Comparison of ENCODE assay signal across 8 mouse cellular contexts in genomic region chr4:134516981-134517380, GRCm38 (mm10). TPM values are rescaled to one million over a fixed set of nuclear protein-coding genes. Genes with fewer than 3 reads are reported as not detected.
DNase-seq lines count a peak whose midpoint lies in the region; ATAC-seq lines count a peak whose summit lies in the region.

No protein-coding gene starts in this region.

- no peak overlapping the region for H3K4me3 ChIP-seq in heart, embryonic 15.5 days
- no peak overlapping the region for H3K4me3 ChIP-seq in stomach, embryonic 16.5 days (replicated peaks; ENCODE audit: low read length)

- 21% methylated on average over 8 of the region's 8 CpGs for WGBS in heart, embryonic 15.5 days
- 61% methylated on average over 8 of the region's 8 CpGs for WGBS in stomach, embryonic 16.5 days

- H3K4me1 ChIP-seq in heart, embryonic 15.5 days (replicated peaks) = peaks cover 44% of the 10 kb centered on the region
- H3K4me1 ChIP-seq in stomach, embryonic 16.5 days (ENCODE audit: control insufficient read depth, insufficient read depth, low read length) = peaks cover 15% of the 10 kb centered on the region

- H3K27me3 ChIP-seq in heart, embryonic 15.5 days = no peaks in the 10 kb centered on the region
- no peaks in the 10 kb centered on the region for H3K27me3 ChIP-seq in stomach, embryonic 16.5 days (ENCODE audit: control insufficient read depth, insufficient read depth, low read length)

- H3K36me3 ChIP-seq in heart, embryonic 15.5 days = no peaks in the 10 kb centered on the region; the same call in 1 of the 2 replicates
- peaks cover 4% of the 10 kb centered on the region; the same call in 1 of the 2 replicates for H3K36me3 ChIP-seq in stomach, embryonic 16.5 days (ENCODE audit: control insufficient read depth, insufficient read depth, low read length)

- H3K4me2 ChIP-seq in heart, embryonic 15.5 days = peak overlapping the region; percentile 37
- H3K4me2 ChIP-seq in stomach, embryonic 16.5 days (ENCODE audit: low read depth, low read length) = no peak overlapping the region; the same call in 1 of the 2 replicates

- peak overlapping the region; percentile 97 for H3K27ac ChIP-seq in heart, embryonic 15.5 days
- H3K27ac ChIP-seq in stomach, embryonic 16.5 days (ENCODE audit: low read length) = peak overlapping the region; percentile 83

- H3K9me3 ChIP-seq in heart, embryonic 15.5 days (replicated peaks) = no peaks in the 10 kb centered on the region
- no peaks in the 10 kb centered on the region for H3K9me3 ChIP-seq in stomach, embryonic 16.5 days (replicated peaks; ENCODE audit: control insufficient read depth, low read length)

- peak; percentile 68 for DNase-seq in gastrocnemius, adult 18-20 months (ENCODE audit: low spot score)
- DNase-seq in gastrocnemius, postnatal 10 days = no peak
- peak; percentile 73 for DNase-seq in right cerebral cortex, adult 18-20 months
- DNase-seq in right cerebral cortex, postnatal 14 days = no peak
- no peak for DNase-seq in thymus, postnatal 14 days

- ATAC-seq in heart, embryonic 15.5 days (replicated peaks; ENCODE audit: insufficient number of reproducible peaks, insufficient read depth, low FRiP score, low read depth) = peak; percentile 85
- ATAC-seq in stomach, embryonic 16.5 days (ENCODE audit: insufficient read depth, low FRiP score) = peak; percentile 65; the same call in 1 of the 2 replicates
- ATAC-seq in megakaryocyte progenitor cell, adult 5-6 weeks (replicated peaks; ENCODE audit: poor library complexity) = no peak

- H3K9ac ChIP-seq in heart, embryonic 15.5 days = 0 out of 2 replicates have a peak overlapping the region, but pooled peaks have one; percentile 19
- H3K9ac ChIP-seq in stomach, embryonic 16.5 days (ENCODE audit: low read length) = no peak overlapping the region; the same call in 1 of the 2 replicates

RNA-seq across cellular contexts. Expression of gene Aunip, which starts 6.2 kb away (rescaled TPM):
- not detected for total RNA-seq in gastrocnemius, adult 18-20 months (2021)
- 1 to 10 TPM in 1 of 2 experiments, under 1 TPM in 1; 0.99 to 1.2 TPM for total RNA-seq in gastrocnemius, postnatal 10 days (2021)
- polyA plus RNA-seq in heart, embryonic 15.5 days (2015; fragmentation: Nextera tagmentation; extraction: Ambion mirVana) = 7.3 and 7.9 TPM in 2 replicates
- polyA plus RNA-seq in stomach, embryonic 16.5 days (2015; fragmentation: Nextera tagmentation; extraction: Ambion mirVana) = 10.0 and 11.8 TPM in 2 replicates
- 11.8 and 14.6 TPM in 2 replicates for total RNA-seq in megakaryocyte progenitor cell, adult 5-6 weeks (2015)
- 24.3 and 30.6 TPM in 2 replicates for total RNA-seq in megakaryocyte progenitor cell, adult 5-6 weeks (2017)

RNA-seq across cellular contexts. Expression of gene Mtfr1l, which starts 18.2 kb away (rescaled TPM):
- total RNA-seq in gastrocnemius, adult 18-20 months (2021) = 100 to 1,000 TPM; 139 to 147 TPM
- 100 to 1,000 TPM; 113 to 129 TPM for total RNA-seq in gastrocnemius, postnatal 10 days (2021)
- 147 and 152 TPM in 2 replicates for polyA plus RNA-seq in heart, embryonic 15.5 days (2015; fragmentation: Nextera tagmentation; extraction: Ambion mirVana)
- 89.1 and 95.1 TPM in 2 replicates for polyA plus RNA-seq in stomach, embryonic 16.5 days (2015; fragmentation: Nextera tagmentation; extraction: Ambion mirVana)
- 59.1 and 69.8 TPM in 2 replicates for total RNA-seq in megakaryocyte progenitor cell, adult 5-6 weeks (2015)
- total RNA-seq in megakaryocyte progenitor cell, adult 5-6 weeks (2017) = 42.7 and 51.0 TPM in 2 replicates

RNA-seq across cellular contexts. Expression of gene Paqr7, which starts 20.5 kb away (rescaled TPM):
- total RNA-seq in gastrocnemius, adult 18-20 months (2021) = 1 to 10 TPM; 2.9 to 4.4 TPM
- total RNA-seq in gastrocnemius, postnatal 10 days (2021) = 1 to 10 TPM; 6.5 to 6.8 TPM
- 11.7 and 11.9 TPM in 2 replicates for polyA plus RNA-seq in heart, embryonic 15.5 days (2015; fragmentation: Nextera tagmentation; extraction: Ambion mirVana)
- 11.7 and 12.0 TPM in 2 replicates for polyA plus RNA-seq in stomach, embryonic 16.5 days (2015; fragmentation: Nextera tagmentation; extraction: Ambion mirVana)
- 5.2 and 7.3 TPM in 2 replicates for total RNA-seq in megakaryocyte progenitor cell, adult 5-6 weeks (2015)
- 11.1 and 13.5 TPM in 2 replicates for total RNA-seq in megakaryocyte progenitor cell, adult 5-6 weeks (2017)

RNA-seq across cellular contexts. Expression of gene Selenon, which starts 35.0 kb away (rescaled TPM):
- 1 to 10 TPM; 4.2 to 4.9 TPM for total RNA-seq in gastrocnemius, adult 18-20 months (2021)
- total RNA-seq in gastrocnemius, postnatal 10 days (2021) = 10 to 100 TPM; 22.3 to 28.7 TPM
- polyA plus RNA-seq in heart, embryonic 15.5 days (2015; fragmentation: Nextera tagmentation; extraction: Ambion mirVana) = 30.8 and 42.0 TPM in 2 replicates
- 7.9 and 8.0 TPM in 2 replicates for polyA plus RNA-seq in stomach, embryonic 16.5 days (2015; fragmentation: Nextera tagmentation; extraction: Ambion mirVana)
- total RNA-seq in megakaryocyte progenitor cell, adult 5-6 weeks (2015) = 31.0 and 32.8 TPM in 2 replicates
- 6.0 and 7.0 TPM in 2 replicates for total RNA-seq in megakaryocyte progenitor cell, adult 5-6 weeks (2017)

RNA-seq across cellular contexts. Expression of gene Stmn1, which starts 48.9 kb away (rescaled TPM):
- total RNA-seq in gastrocnemius, adult 18-20 months (2021) = 1 to 10 TPM; 2.5 to 3.5 TPM
- total RNA-seq in gastrocnemius, postnatal 10 days (2021) = 10 to 100 TPM; 71.2 to 74.5 TPM
- 947 and 956 TPM in 2 replicates for polyA plus RNA-seq in heart, embryonic 15.5 days (2015; fragmentation: Nextera tagmentation; extraction: Ambion mirVana)
- polyA plus RNA-seq in stomach, embryonic 16.5 days (2015; fragmentation: Nextera tagmentation; extraction: Ambion mirVana) = 1,080 and 1,153 TPM in 2 replicates
- total RNA-seq in megakaryocyte progenitor cell, adult 5-6 weeks (2015) = 794 and 868 TPM in 2 replicates
- 1,207 and 1,242 TPM in 2 replicates for total RNA-seq in megakaryocyte progenitor cell, adult 5-6 weeks (2017)

Comparison
In these comparisons a context has a peak if more than half of its experiments do, and no peak if none do; other contexts are left out.
1. DNase-seq: peak in gastrocnemius, adult 18-20 months (single experiment) and right cerebral cortex, adult 18-20 months (single experiment); none in gastrocnemius, postnatal 10 days (single experiment), right cerebral cortex, postnatal 14 days (single experiment) and thymus, postnatal 14 days (single experiment).
2. RNA of gene Aunip, which starts 6.2 kb away (total RNA-seq): 11.8 to 30.6 TPM in megakaryocyte progenitor cell, adult 5-6 weeks; 0.99 to 1.2 TPM in gastrocnemius, postnatal 10 days and not detected in gastrocnemius, adult 18-20 months; every median in the first group is over 4 times any median in the second.